ENCODE assay signal across 23 mouse cellular contexts in the genomic region with DNA sequence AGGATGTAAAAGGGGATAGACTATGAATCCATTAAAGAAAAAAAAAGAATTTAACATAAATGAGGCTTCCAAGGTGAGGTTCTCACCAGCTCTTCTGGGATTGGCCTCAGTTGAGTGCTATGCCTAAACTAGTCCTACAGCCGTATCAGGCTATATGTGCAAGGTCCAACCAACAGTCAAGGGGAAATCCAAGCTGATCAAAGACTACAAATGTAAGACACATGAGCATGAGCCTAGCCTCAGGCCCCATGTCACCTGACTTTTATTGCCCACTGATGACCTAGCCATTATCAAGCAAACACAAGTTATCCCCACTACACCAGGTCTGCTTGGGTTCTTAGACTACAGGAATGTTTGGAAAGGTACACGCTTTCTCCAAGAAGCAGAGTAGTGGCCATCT. TPM values are rescaled to one million over a fixed set of nuclear protein-coding genes. Genes with fewer than 3 reads are reported as not detected.
DNase-seq lines count a peak whose midpoint lies in the region; ATAC-seq lines count a peak whose summit lies in the region.
"Had no signal": no experiment of that assay in that cellular context is flagged by ENCODE, and none has a peak within 500 bp of the region (broad histone marks: within the 10 kb centered on the region; RNA-seq: fewer than 3 reads in every experiment).

No protein-coding gene starts in this region.

- no peaks in the 10 kb centered on the region for H3K36me3 ChIP-seq in intestine, embryonic 16.5 days (ENCODE audit: control insufficient read depth, insufficient read depth, low read length)
- H3K36me3 ChIP-seq: embryonic facial prominence, embryonic 10.5 days; embryonic facial prominence, embryonic 12.5 days; forebrain, embryonic 15.5 days; G1E had no signal

- no peak overlapping the region for H3K4me2 ChIP-seq in intestine, embryonic 16.5 days (ENCODE audit: low read depth, low read length)
- H3K4me2 ChIP-seq: embryonic facial prominence, embryonic 12.5 days; forebrain, embryonic 13.5 days; forebrain, embryonic 15.5 days had no signal

- H3K4me1 ChIP-seq in intestine, embryonic 16.5 days (ENCODE audit: control insufficient read depth, insufficient read depth, low read length) = peaks cover 6% of the 10 kb centered on the region
- H3K4me1 ChIP-seq: embryonic facial prominence, embryonic 12.5 days; forebrain, embryonic 13.5 days; forebrain, embryonic 15.5 days had no signal

- H3K27me3 ChIP-seq in intestine, embryonic 16.5 days (replicated peaks; ENCODE audit: control insufficient read depth, insufficient read depth, low read length) = no peaks in the 10 kb centered on the region
- H3K27me3 ChIP-seq: CH12.LX; embryonic facial prominence, embryonic 12.5 days; forebrain, embryonic 13.5 days; forebrain, embryonic 15.5 days; Patski had no signal

- no peaks in the 10 kb centered on the region for H3K9me3 ChIP-seq in intestine, embryonic 16.5 days (ENCODE audit: control insufficient read depth, low read length)
- H3K9me3 ChIP-seq: embryonic facial prominence, embryonic 10.5 days; embryonic facial prominence, embryonic 12.5 days; forebrain, embryonic 13.5 days; forebrain, embryonic 15.5 days; G1E had no signal

- peak; percentile 2 for DNase-seq in cerebellum, adult 9-10 months
- DNase-seq in cerebellum, adult 8-10 months = no peak
- DNase-seq in heart, postnatal 25 days (ENCODE audit: low spot score) = no peak
- DNase-seq: adrenal gland, adult 8-10 months; adrenal gland, postnatal 14 days; adrenal gland, postnatal 36 days; B cell, adult 2 months; cerebellum, adult 11-12 months; cerebellum, adult 2 months; cerebellum, postnatal 10 days; cerebellum, postnatal 25 days; forebrain, postnatal 0 days had no signal

- intact Hi-C loops in heart, postnatal 25 days (cut with DNase I) = no loop called here

- 75% methylated on average over 2 of the region's 2 CpGs for WGBS in intestine, embryonic 16.5 days

- peak overlapping the region; percentile 58 for H3K27ac ChIP-seq in intestine, embryonic 16.5 days (ENCODE audit: low read length)
- H3K27ac ChIP-seq: embryonic facial prominence, embryonic 10.5 days; embryonic facial prominence, embryonic 12.5 days; forebrain, embryonic 13.5 days; forebrain, embryonic 15.5 days had no signal

- peak; percentile 93 for ATAC-seq in intestine, embryonic 16.5 days
- no peak for ATAC-seq in granulocyte monocyte progenitor cell, adult 5-6 weeks (replicated peaks; ENCODE audit: poor library complexity, severe bottlenecking)
- ATAC-seq: activated CD4-positive, CD25-positive, alpha-beta regulatory T cell, adult 4 months; CD4-positive, CD25-positive, alpha-beta regulatory T cell, adult 4 months; forebrain, embryonic 13.5 days; forebrain, embryonic 15.5 days; forebrain, postnatal 0 days; Patski had no signal

- H3K9ac ChIP-seq in intestine, embryonic 16.5 days (ENCODE audit: low read depth, low read length) = no peak overlapping the region
- H3K9ac ChIP-seq: embryonic facial prominence, embryonic 12.5 days; forebrain, embryonic 13.5 days; forebrain, embryonic 15.5 days; forebrain, postnatal 0 days had no signal

- no peak overlapping the region for H3K4me3 ChIP-seq in intestine, embryonic 16.5 days (ENCODE audit: low read length)
- H3K4me3 ChIP-seq: embryonic facial prominence, embryonic 10.5 days; embryonic facial prominence, embryonic 12.5 days; forebrain, embryonic 13.5 days; forebrain, embryonic 15.5 days had no signal

RNA-seq across cellular contexts. Expression of gene Dusp14, which starts 9.3 kb away (rescaled TPM):
- polyA plus RNA-seq in intestine, embryonic 16.5 days (2015; fragmentation: Nextera tagmentation; extraction: Ambion mirVana) = 17.3 and 18.3 TPM in 2 replicates
- total RNA-seq in heart, postnatal 25 days (2021) = under 1 TPM in 1 of 2 experiments, not detected in 1; 0.55 TPM
- not detected in 2 replicates for total RNA-seq in granulocyte monocyte progenitor cell, adult 5-6 weeks (2014; fragmentation: Nextera tagmentation)
- 0.31 TPM in 1 of 2 replicates, not detected in the other for total RNA-seq in granulocyte monocyte progenitor cell, adult 5-6 weeks (2017)
- total RNA-seq: G1E had no signal
- polyA plus RNA-seq: G1E had no signal
